Mouse (Mus musculus) urinary bladder, postnatal 25 days (tissue): ENCODE results near the gene Cyp2j12.
"Not testable (repeated sequence)": the region's sequence is repeated elsewhere in the genome, so short reads cannot be mapped to it uniquely, and the experiment has no call there.

Source experiments
- DNase-seq: peaks from one replicate; pipeline ENCODE4 v3.0.0; 2022; ENCODE audit warnings: low spot score

The Cyp2j12 gene

DNA sequence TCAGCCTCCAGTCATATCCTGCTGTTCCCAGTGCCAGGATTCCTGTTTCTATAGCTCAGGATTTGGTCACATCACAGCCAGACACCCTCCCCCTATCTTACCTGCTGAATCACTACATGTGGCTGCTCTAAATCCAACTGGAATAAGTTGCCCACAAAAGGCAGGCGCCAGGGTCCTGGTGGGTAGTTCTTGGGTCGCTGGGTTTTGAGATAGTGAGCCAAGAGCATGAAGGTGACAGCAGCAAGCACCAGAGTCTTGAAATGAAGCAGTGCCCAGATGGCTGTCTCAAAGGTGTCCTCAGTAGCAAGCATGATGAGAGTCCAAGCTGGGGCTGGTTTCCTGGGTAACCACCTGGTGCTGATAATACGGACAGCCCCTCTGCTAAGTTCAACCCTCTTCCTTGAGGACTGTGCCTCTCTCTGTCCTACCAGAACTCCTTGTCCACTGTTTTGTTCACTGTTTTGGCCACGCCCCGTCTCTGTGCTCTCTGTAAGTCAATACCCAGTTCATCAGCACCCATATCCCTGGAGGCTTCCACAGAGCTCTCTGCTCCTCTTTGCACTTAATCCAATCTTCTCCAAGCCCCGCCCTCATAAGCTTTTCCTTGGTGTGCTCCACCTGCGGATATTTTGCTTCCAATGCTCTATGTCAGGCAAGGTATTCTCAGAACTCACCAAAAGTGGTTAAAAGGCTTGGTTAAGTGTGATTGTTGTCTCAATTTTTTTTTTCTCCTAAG lies at the start of gene Cyp2j12:
Cyp2j12 (minus strand) TSS at position 421 of the 736 bp plus-strand sequence.
- DNase-seq: no peak

DNA sequence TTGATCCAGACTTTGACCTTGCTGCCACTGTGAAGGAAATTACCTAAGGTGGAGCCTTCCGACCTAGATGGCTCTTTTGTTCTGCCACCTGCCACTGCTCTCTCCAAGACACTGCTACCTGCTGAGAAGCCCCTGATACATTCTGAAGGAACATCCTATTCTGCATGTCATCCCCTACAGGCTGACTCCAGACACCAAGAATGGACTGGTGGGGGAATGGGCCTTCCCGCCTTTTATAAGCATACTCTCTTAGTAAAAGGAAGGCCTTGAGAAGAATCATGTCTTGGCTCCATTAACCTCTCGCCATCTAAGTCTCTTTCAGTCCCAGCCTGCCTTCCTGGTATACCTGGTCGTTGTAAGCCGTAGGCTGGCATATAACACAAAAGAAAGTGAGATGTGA lies 48.4 kb upstream of the Cyp2j12 start:
- DNase-seq: not testable (repeated sequence)

DNA sequence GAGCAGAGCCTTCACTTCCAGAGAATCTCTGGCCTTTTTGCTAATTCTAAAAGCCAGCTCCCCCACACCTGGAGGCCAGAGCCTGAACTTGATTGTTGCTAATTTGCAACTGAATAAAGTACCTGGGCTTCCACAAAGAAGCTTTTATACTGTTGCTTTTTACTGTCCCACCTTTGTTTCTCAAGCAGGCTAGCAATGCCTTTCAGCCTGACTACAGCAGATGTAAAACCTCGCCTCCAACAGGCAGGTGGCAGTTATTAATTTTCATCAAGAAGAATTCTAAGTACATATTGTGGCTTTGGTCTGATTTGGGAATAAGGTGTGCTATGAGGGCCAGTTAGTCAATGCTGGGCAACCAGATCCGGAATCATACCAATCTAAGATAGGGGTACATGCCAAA lies 47.7 kb upstream of the Cyp2j12 start:
- not testable (repeated sequence) for DNase-seq

DNA sequence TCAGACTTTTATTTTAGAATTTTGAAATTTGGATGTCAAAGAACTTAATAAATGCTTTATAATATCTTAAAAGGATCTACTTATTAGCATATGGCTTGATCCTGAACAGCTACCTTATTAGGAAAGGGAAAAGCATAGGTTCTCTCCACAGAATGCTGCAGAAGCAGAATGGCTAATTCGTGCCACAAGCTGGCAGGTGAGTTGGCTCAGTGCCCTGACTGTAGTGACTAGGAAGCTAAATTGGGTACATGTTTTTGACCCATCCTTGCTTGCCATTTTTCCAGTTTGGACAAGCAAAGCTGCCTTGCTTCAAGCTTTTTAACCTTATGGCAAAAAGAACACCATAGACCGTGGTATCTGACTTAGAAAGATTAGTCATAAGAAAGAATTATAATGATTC lies 47.2 kb upstream of the Cyp2j12 start:
- DNase-seq: not testable (repeated sequence)

DNA sequence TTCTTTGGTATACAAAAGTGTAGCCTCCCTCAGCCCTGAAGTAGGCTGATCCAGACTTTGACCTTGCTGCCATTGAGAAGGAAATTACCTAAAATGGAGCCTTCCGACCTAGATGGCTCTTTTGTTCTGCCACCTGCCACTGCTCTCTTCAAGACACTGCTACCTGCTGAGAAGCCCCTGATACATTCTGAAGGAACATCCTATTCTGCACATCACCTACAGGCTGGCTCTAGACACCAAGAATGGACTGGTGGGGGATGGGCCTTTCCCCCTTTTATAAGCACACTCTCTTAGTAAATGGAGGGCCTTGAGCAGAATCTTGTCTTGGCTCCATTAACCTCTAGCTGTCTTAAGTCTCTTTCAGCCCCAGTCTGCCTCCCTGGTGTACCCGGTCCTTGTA lies 43.8 kb upstream of the Cyp2j12 start:
- DNase-seq: not testable (repeated sequence)

DNA sequence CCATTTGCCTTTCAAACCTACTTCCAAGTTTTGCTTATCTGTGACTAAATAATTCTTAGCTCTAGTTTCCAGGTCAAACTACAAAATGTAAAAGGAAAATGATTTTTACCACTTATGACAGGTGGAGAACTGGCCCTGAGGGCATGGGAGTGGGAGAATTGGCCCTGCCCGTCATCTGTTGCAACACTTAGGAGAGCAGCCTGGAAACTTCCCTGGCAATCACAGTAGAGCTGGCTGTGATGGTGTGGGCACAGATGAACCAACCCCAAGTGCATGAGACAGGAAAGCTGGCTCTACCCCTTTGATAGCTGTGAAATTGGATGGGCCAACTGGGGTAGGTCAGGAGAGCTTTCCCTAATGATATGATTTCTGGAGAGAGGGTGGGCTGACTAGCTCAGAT lies 21.9 kb upstream of the Cyp2j12 start:
- no peak for DNase-seq

DNA sequence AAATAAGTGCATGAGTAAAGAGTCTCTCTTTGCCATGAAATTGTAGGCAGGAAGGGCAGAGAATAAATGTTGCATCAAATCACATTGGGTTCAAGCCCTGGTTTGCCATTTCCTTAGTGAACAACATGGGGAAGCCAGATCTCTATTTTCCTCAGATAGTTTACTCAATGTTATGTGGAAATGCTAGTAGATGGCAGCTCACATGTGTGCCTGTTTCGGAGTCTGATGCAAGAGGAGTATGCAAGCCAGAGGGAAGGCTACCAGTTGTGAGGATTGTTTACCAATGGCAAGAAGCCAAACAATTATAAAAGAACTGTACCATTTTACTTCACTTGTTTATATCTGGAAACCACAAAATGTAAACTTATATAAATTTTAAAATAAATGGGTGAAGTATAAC lies 20.6 kb upstream of the Cyp2j12 start:
- DNase-seq: no peak

DNA sequence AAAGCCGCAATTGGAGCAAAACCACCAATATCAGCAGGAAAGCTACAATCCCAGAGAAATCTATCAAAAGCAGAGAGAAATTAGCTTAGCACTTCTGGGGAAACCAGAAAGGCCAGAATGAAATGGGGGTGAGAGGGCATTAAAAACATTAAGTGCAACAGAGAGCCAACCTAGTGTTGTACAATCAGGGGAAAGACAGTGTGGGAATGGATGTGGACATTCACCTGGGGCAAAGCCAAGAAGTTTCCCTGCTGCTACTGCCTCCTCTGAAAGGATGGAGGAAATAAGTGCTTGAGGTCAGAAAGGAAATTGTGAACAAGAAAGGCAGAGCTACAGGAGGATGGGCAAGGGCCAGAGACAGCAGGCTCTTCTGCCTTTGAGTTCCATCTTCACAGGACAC lies 1.7 kb downstream of the Cyp2j12 start:
- DNase-seq: no peak

DNA sequence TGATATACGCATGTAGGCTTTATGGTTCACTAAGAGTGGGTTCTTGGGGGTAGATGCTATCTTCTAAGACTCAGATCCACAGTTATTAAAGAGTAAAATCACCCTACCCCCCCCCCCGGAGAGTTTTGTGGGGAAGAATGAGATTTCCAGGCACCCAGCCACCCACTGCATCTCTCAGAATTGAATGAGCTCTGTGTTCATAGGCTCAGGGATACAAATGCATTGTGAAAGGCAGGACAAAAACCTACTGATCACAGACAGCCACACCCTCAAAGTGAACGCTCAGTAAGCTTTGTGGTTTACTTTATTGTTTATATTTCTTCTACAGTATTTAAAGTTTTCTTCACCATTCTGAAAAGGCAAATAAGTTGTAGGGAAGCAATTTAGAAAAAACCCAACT lies 6.7 kb downstream of the Cyp2j12 start:
- DNase-seq: no peak

DNA sequence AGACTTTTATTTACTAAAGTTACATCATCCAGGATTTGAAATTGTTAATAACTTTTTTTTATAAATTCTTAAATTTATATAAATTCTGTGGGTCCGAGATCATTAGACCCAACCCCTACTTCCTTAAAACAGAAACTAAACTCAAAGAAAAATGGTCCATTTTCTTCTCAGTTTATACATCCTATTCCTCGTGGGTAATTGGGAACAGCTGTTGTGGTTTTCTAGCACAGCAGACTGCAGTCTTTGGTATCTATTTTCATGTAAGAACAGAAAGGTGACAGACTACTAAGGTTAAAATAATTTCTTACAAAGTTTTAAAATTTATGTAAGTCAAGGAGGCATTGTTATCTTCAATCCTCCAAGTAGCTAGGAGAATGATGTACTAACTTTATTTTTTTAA lies 44.1 kb downstream of the Cyp2j12 start:
- no peak for DNase-seq

DNA sequence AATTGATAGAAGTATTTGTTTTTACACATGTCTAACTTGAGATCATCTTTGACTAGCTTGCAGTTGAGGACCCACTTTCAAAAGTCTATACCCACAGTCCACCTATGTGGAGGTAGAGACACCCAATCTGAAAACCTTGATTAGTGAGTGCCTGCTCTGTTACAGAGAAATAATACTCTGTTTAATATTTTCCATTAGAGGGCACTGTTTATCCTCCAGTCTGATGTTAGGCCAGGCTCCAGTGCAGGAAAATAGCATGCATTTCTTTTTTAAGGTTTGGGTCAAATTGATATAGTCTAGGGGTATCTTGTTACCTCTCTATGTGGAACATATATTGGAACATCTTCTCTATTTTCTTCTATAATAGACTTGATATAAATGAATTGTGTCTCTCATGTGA lies 49.1 kb downstream of the Cyp2j12 start:
- no peak for DNase-seq

DNA sequence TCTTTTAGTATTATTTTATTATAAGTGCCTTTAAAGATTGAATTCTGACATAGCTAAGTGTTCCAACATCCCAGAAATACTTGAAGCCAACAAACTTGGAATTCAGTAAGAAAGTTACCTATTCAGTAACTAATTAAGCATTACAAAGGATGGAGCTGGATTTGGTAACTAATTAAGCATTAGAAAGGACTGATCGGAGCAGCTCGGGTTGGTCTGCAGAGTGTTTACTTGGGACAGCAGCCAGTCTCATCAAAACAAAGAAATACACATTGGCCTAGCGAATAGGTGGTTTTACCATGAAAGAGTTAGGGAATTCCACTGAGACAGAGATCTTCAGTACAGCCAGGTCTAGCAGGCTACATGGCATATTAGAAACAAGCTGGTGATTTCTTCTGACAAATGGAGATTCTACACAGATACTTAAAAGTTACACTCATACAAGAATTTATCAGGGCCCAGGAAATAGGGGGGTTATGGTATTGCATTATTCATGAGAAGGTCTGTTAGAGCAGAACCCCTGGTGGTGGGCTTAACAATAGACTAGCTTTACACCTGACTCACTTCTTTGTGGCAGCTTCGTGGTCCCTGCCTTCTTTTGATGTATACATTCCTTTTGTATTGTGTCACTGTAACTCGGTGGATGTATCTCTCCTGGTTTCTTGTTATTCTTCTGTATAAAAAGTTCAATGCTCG lies 51.5 kb downstream of the Cyp2j12 start:
- DNase-seq: not testable (repeated sequence)

DNA sequence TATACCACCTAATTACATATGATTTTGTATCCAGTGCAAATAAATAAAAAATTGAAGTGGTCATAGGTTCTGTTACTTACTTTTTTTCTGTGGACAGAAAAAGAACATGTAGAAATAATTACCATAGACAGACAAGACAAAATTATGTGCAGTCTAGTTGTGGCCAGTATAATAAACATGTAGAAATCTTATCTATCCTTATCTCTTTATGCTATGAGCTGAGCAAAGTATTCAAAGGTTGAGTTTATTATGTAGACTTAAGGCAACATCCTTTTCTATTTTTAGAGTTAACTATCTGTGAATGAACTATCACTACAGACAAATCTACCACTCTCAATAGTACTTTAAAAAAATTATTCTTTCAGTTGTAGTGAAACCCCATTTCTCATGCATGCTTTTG lies 62.6 kb downstream of the Cyp2j12 start:
- DNase-seq: no peak

DNA sequence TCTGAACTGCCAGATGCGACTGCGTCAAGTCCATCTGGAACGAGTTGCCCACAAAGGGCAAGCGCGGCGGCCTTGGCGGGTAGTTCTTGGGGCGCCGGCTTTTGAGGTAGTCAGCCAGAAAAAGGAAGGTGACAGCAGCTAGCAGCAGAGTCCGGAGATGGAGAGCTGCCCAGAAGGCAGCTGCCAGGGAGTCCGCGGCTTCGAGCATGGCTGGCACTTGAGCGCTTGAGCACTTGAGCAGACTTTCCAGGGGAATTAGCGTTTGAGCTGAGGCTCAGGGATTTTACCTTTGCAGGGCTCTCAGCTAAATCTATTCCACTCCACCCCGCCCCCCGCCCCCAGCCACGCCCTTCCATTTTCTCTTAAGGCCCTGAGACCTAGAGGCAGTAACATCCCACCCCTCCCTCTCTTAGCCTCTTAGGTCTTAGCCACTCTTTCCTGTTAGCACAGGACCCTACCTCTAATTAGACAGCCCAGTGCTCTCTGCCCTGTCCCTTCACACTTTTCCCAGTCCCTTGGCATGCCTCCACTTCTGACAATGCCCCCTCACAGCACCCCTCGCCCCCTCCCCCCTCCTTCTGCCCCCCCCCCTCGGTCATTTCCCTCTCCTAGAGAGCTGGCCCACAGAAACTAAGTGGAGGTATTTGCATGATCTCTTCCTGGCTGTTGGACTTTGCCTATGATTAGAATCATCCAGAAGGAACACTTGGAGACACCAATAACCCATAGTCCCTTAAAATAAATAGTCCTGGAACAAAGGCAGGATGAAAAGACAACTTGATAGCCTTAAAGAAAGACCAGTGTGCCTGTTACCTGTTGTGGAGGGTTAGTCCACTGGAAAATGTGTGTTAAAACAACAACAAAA lies 63.5 kb downstream of the Cyp2j12 start, which contains the start of gene Cyp2j13:
Cyp2j13 (minus strand) TSS at position 286 of the 865 bp plus-strand sequence.
- no peak for DNase-seq

DNA sequence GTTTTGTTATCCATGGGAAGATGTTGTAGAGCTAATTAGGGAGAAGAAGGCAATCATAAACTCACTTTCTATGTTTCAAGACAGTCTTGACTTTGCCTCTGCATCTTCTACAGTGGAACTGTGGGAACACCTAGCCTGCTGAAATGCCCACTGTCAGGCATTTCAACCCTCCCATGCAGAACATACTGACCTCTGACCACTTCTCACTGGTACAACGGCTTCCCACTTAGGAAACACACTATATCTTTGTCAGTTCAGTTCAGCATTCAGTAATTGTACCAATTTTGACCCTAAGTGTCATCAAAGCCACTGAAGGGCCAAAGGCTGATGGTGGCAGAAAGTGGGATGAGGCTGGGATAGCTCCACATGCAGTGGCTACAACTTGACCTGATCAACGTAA lies 78.9 kb downstream of the Cyp2j12 start:
- DNase-seq: no peak

DNA sequence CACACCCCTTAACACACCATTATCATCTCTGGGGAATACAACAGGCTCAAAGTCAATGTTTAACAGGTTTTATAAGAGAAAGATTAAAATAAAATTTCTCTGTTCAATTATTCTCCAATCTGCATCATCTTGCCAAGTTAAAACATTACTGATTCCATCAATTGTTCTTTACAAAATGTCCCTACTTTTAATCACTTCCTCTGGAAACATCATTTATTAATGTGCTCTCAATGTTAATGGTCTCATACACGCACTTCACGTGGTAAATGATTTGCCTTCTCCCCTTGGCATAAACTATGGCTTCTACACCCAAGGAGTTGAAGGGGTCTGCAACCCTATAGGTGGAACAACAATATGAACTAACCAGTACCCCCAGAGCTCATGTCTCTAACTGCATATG lies 80.8 kb downstream of the Cyp2j12 start:
- no peak for DNase-seq
